Mouse (Mus musculus) heart, adult 2 months (tissue): ENCODE data around the gene Kalrn.

Experiments
- CTCF ChIP-seq: fragments of 200-600 bp; IDR thresholded peaks from 2 replicates; pipeline ENCODE4 v1.8.1; 2022; ENCODE audit warnings: antibody characterized with exemption, mild to moderate bottlenecking, moderate library complexity
- EP300 ChIP-seq: fragments of 200-500 bp; IDR thresholded peaks from 2 replicates; pipeline ENCODE4 v1.6.1; 2011; ENCODE audit warnings: low read depth, low read length, control low read depth; ENCODE audit not compliant: insufficient read depth
- POLR2A ChIP-seq: fragments of 200-500 bp; IDR thresholded peaks from 2 replicates; pipeline ENCODE4 v1.6.1; 2011; ENCODE audit warnings: mild to moderate bottlenecking, low read depth, low read length, control low read depth; ENCODE audit not compliant: insufficient read depth

DNA sequence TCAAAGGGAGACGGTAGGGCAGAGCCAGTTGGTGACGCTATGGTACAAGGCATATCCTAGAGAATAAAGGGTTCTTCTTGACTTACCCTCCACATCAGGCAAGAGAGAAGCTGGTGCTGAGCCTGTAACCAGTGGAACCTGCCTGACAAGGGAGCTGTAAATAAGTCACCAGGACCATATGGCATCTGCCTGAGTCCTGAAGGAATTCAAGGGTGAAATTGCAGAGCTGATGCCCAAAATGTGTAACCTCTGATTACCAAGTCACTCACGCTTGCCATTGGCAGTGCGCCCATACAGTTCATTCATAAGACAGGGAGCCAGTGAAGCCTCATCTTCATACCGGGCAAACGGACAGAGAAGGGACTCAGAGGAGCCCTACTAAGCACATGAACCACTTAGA lies 37.0 kb downstream of the Kalrn start:
- no peak for TF ChIP-seq EP300
- TF ChIP-seq CTCF, result no peak
- no peak for TF ChIP-seq POLR2A
